Mouse (Mus musculus): ENCODE data around the gene Hs6st3. TPM values are rescaled to one million over a fixed set of nuclear protein-coding genes. Genes with fewer than 3 reads are reported as not detected.

Hs6st3 gene
- polyA plus RNA-seq, 1 experiment from 2014 or later, result 0.35 TPM

GRCm38 (mm10) chr14:119464883-119465282 is 326.7 kb downstream of the Hs6st3 start:
- no peak for ATAC-seq
- WGBS, result 93% methylated on average over 1 of the region's 1 CpGs
- Histone ChIP-seq H3K4me3 (no peak overlapping the region), H3K36me3 (ENCODE audit: poor library complexity, severe bottlenecking) (no peaks in the 10 kb centered on the region), H3K27ac (no peak overlapping the region), H3K9ac (no peak overlapping the region), H3K4me1 (0 out of 2 replicates have a peak, but pooled peaks cover 4% of the 10 kb centered on the region), H3K9me3 (replicated peaks) (no peaks in the 10 kb centered on the region), H3K4me2 (no peak overlapping the region), H3K27me3 (no peaks in the 10 kb centered on the region)

GRCm38 (mm10) chr14:119466899-119467588 is 328.9 kb downstream of the Hs6st3 start:
- Histone ChIP-seq H3K36me3 (ENCODE audit: poor library complexity, severe bottlenecking) (no peaks in the 10 kb centered on the region), H3K9me3 (replicated peaks) (no peaks in the 10 kb centered on the region), H3K27ac (no peak overlapping the region), H3K27me3 (no peaks in the 10 kb centered on the region), H3K9ac (no peak overlapping the region), H3K4me1 (0 out of 2 replicates have a peak, but pooled peaks cover 4% of the 10 kb centered on the region), H3K4me2 (no peak overlapping the region), H3K4me3 (no peak overlapping the region)
- no peak for ATAC-seq
- 66% methylated on average over 5 of the region's 5 CpGs for WGBS

GRCm38 (mm10) chr14:119476582-119476981 is 338.4 kb downstream of the Hs6st3 start:
- 94% methylated on average over 9 of the region's 9 CpGs for whole genome bisulfite sequencing
- no peaks in the 10 kb centered on the region for H3K4me1 ChIP-seq
- H3K4me3 ChIP-seq, result no peak overlapping the region
- no peak overlapping the region for H3K4me2 ChIP-seq
- H3K27ac ChIP-seq, result no peak overlapping the region
- no peaks in the 10 kb centered on the region for H3K9me3 ChIP-seq (replicated peaks)
- ATAC-seq, result no peak
- no peaks in the 10 kb centered on the region for H3K36me3 ChIP-seq (ENCODE audit: poor library complexity, severe bottlenecking)
- no peak overlapping the region for H3K9ac ChIP-seq
- H3K27me3 ChIP-seq, result no peaks in the 10 kb centered on the region

GRCm38 (mm10) chr14:119477836-119478235 is 339.7 kb downstream of the Hs6st3 start:
- H3K9me3 ChIP-seq (replicated peaks), result no peaks in the 10 kb centered on the region
- H3K4me2 ChIP-seq, result no peak overlapping the region
- H3K36me3 ChIP-seq (ENCODE audit: poor library complexity, severe bottlenecking), result no peaks in the 10 kb centered on the region
- H3K9ac ChIP-seq, result no peak overlapping the region
- WGBS, result 90% methylated on average over 4 of the region's 4 CpGs
- no peak overlapping the region for H3K4me3 ChIP-seq
- no peak for ATAC-seq
- no peaks in the 10 kb centered on the region for H3K4me1 ChIP-seq
- H3K27ac ChIP-seq, result no peak overlapping the region
- no peaks in the 10 kb centered on the region for H3K27me3 ChIP-seq

DNA sequence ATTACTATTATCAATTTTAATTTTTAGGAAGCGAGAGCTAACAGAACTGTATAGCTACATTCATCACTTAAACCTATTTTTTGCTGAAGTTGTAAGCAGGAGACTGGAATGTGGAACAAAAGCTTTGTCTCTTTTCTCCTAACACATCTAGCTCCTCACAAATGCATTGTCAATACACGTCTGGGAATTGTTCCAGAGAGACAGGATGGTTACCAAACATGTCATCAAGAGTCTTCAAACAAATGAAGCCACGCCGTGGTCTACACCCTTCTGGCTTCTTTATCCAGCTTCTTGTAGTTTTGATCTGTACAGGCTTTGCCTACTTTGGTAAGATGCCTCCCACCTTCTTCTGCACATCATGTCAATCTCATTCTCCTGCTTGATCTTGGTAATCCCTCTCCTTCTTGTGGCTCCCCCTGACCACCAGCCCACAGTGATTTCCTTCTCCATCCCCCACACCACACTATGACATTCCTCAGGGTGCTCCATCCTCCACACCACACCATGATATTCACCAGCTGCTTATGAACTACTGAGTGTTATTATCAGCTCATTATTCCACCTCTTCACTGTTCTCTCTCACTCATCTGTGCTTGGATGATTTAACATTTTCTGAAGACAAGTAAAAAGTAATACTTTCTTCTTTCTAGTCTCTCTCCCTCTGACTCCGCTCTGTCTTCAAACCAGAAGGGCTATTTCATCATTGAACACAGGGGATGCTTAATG is 351.0 kb downstream of the Hs6st3 start:
- Histone ChIP-seq H3K9ac (no peak overlapping the region), H3K27ac (no peak overlapping the region), H3K4me3 (no peak overlapping the region), H3K4me1 (no peaks in the 10 kb centered on the region), H3K27me3 (no peaks in the 10 kb centered on the region), H3K36me3 (ENCODE audit: poor library complexity, severe bottlenecking) (no peaks in the 10 kb centered on the region), H3K9me3 (replicated peaks) (no peaks in the 10 kb centered on the region), H3K4me2 (no peak overlapping the region)
- no peak for ATAC-seq
- 82% methylated on average over 5 of the region's 5 CpGs for WGBS

- no peak overlapping the region for H3K4me3 ChIP-seq
- no peak overlapping the region for H3K9ac ChIP-seq
- H3K9me3 ChIP-seq (replicated peaks), result no peaks in the 10 kb centered on the region
- peak; percentile 41; the same call in 1 of the 2 replicates for ATAC-seq
- WGBS, result 80% methylated on average over 5 of the region's 5 CpGs
- peaks cover 34% of the 10 kb centered on the region for H3K27me3 ChIP-seq
- H3K4me1 ChIP-seq, result no peaks in the 10 kb centered on the region
- no peak overlapping the region for H3K27ac ChIP-seq
- H3K36me3 ChIP-seq (ENCODE audit: poor library complexity, severe bottlenecking), result no peaks in the 10 kb centered on the region
- no peak overlapping the region for H3K4me2 ChIP-seq
These were observed 382.5 kb downstream of the Hs6st3 start for GRCm38 (mm10) chr14:119520632-119521031.

- no peak for ATAC-seq
- H3K9ac ChIP-seq, result no peak overlapping the region
- no peak overlapping the region for H3K4me3 ChIP-seq
- H3K4me1 ChIP-seq, result no peaks in the 10 kb centered on the region
- no peak overlapping the region for H3K27ac ChIP-seq
- no peak overlapping the region for H3K4me2 ChIP-seq
- WGBS, result 91% methylated on average over 1 of the region's 1 CpGs
- H3K36me3 ChIP-seq (ENCODE audit: poor library complexity, severe bottlenecking), result no peaks in the 10 kb centered on the region
- no peaks in the 10 kb centered on the region for H3K9me3 ChIP-seq (replicated peaks)
- peaks cover 30% of the 10 kb centered on the region for H3K27me3 ChIP-seq
These were observed 382.9 kb downstream of the Hs6st3 start for GRCm38 (mm10) chr14:119521056-119521455.

- H3K4me2 ChIP-seq, result no peak overlapping the region
- H3K27me3 ChIP-seq, result no peaks in the 10 kb centered on the region
- H3K9ac ChIP-seq, result no peak overlapping the region
- H3K36me3 ChIP-seq (ENCODE audit: poor library complexity, severe bottlenecking), result no peaks in the 10 kb centered on the region
- H3K9me3 ChIP-seq (replicated peaks), result no peaks in the 10 kb centered on the region
- no peaks in the 10 kb centered on the region for H3K4me1 ChIP-seq
- ATAC-seq, result no peak
- H3K4me3 ChIP-seq, result no peak overlapping the region
- WGBS, result 71% methylated on average over 13 of the region's 13 CpGs
- no peak overlapping the region for H3K27ac ChIP-seq
These were observed 394.9 kb downstream of the Hs6st3 start for GRCm38 (mm10) chr14:119532889-119533546.

GRCm38 (mm10) chr14:119540505-119540904 is 402.4 kb downstream of the Hs6st3 start:
- H3K9me3 ChIP-seq (replicated peaks), result no peaks in the 10 kb centered on the region
- H3K9ac ChIP-seq, result no peak overlapping the region
- H3K4me3 ChIP-seq, result no peak overlapping the region
- H3K4me2 ChIP-seq, result no peak overlapping the region
- no peak overlapping the region for H3K27ac ChIP-seq
- H3K36me3 ChIP-seq (ENCODE audit: poor library complexity, severe bottlenecking), result no peaks in the 10 kb centered on the region
- H3K4me1 ChIP-seq, result no peaks in the 10 kb centered on the region
- no peaks in the 10 kb centered on the region for H3K27me3 ChIP-seq
- 89% methylated on average over 5 of the region's 5 CpGs for WGBS
- no peak for ATAC-seq

- 88% methylated on average over 3 of the region's 3 CpGs for WGBS
- no peak overlapping the region for H3K9ac ChIP-seq
- ATAC-seq, result no peak
- H3K36me3 ChIP-seq (ENCODE audit: poor library complexity, severe bottlenecking), result no peaks in the 10 kb centered on the region
- no peaks in the 10 kb centered on the region for H3K9me3 ChIP-seq (replicated peaks)
- no peaks in the 10 kb centered on the region for H3K4me1 ChIP-seq
- no peak overlapping the region for H3K4me3 ChIP-seq
- H3K27me3 ChIP-seq, result no peaks in the 10 kb centered on the region
- H3K4me2 ChIP-seq, result no peak overlapping the region
- H3K27ac ChIP-seq, result no peak overlapping the region
These were observed 406.5 kb downstream of the Hs6st3 start for GRCm38 (mm10) chr14:119544596-119544995.

GRCm38 (mm10) chr14:119558356-119558755 is 420.2 kb downstream of the Hs6st3 start:
- Histone ChIP-seq H3K36me3 (ENCODE audit: poor library complexity, severe bottlenecking) (no peaks in the 10 kb centered on the region), H3K9ac (no peak overlapping the region), H3K27ac (no peak overlapping the region), H3K9me3 (replicated peaks) (no peaks in the 10 kb centered on the region), H3K4me1 (no peaks in the 10 kb centered on the region), H3K4me2 (no peak overlapping the region), H3K4me3 (no peak overlapping the region), H3K27me3 (no peaks in the 10 kb centered on the region)
- no peak for ATAC-seq
- 89% methylated on average over 4 of the region's 4 CpGs for WGBS

DNA sequence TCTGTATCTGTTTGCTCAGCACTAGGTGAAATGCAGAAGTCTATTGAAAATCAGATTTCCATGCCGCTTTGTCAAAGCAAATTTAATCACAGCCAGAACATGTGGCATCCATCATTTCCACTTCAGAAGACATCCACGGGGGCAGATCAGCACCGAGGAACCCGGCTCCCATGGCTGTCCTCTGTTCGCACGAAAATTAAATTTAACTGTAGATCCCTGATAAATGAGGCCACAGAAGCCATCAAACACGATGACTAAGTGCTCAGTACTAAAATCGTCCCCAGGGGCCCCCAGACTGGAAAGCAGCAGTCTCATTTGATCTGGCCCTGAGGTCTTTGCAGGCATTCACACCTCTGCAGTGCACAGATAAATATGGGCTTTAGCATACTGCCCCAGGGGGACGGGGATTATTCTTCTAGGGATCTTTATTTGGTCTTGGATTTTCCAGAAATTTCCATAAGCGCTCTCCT is 443.9 kb downstream of the Hs6st3 start:
- Histone ChIP-seq H3K4me1 (no peaks in the 10 kb centered on the region), H3K4me3 (no peak overlapping the region), H3K27me3 (no peaks in the 10 kb centered on the region), H3K36me3 (ENCODE audit: poor library complexity, severe bottlenecking) (no peaks in the 10 kb centered on the region), H3K9me3 (replicated peaks) (no peaks in the 10 kb centered on the region), H3K4me2 (no peak overlapping the region), H3K9ac (no peak overlapping the region), H3K27ac (no peak overlapping the region)
- WGBS, result 58% methylated on average over 10 of the region's 10 CpGs
- peak; percentile 45; the same call in 1 of the 2 replicates for ATAC-seq

Data from forebrain, embryonic 13.5 days (tissue).